Mouse (Mus musculus): ENCODE measurements at regions not wholly inside any gene's neighbourhood (a gene's known extent, or its start where the extent isn't known, plus 50 kb on each side); places are given as distances from the start of the nearest gene placed in this dataset.

DNA sequence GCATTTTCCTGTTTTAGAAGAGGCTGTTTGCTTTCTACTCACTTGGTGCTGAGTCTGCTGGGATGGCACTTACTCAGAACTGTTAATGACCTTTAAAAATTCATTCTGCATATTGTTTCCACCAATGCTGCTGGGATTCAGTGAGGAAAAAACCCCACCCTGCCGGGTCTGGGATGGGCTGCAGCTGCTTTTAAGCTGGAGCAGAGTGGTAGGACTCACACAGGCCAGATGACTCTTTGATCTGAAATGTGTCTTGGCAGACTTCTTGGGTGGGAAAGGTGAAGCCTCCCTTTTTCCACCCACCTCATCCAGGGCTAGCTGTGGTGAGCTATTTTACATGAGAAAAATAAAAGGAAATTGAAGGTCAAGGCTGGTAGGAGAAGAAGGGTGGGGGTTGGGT, 56.4 kb upstream of the Ddhd1 start:
- DNase-seq (ENCODE audit: low spot score) (no peak), ATAC-seq (ENCODE audit: extremely low read depth, insufficient number of reproducible peaks, low FRiP score, poor library complexity, severe bottlenecking) (no peak)
- no peaks in the 10 kb centered on the region for H3K4me1 ChIP-seq (ENCODE audit: insufficient read depth, low read depth, low read length)
- TF ChIP-seq CTCF (IDR thresholded peaks at IDR 0.05; ENCODE audit: low read depth, low read length) (no peak), POLR2AphosphoS5 (IDR thresholded peaks at IDR 0.05; ENCODE audit: insufficient replicate concordance, low read depth, low read length) (no peak), GATA2 (IDR thresholded peaks at IDR 0.05; ENCODE audit: borderline replicate concordance, low read depth, low read length) (no peak), TAL1 (conservative IDR thresholded peaks at IDR 0.05; ENCODE audit: low read depth, low read length) (no peak), GATA1 (IDR thresholded peaks at IDR 0.05; ENCODE audit: borderline replicate concordance, low read length) (no peak)
- no peak overlapping the region for H3K4me3 ChIP-seq (ENCODE audit: low read depth, low read length)
- no peaks in the 10 kb centered on the region for H3K36me3 ChIP-seq (replicated peaks)
- no peaks in the 10 kb centered on the region for H3K9me3 ChIP-seq (replicated peaks)
- H3K27me3 ChIP-seq (ENCODE audit: insufficient read depth, low read length) = no peaks in the 10 kb centered on the region; the same call in 1 of the 2 replicates

DNA sequence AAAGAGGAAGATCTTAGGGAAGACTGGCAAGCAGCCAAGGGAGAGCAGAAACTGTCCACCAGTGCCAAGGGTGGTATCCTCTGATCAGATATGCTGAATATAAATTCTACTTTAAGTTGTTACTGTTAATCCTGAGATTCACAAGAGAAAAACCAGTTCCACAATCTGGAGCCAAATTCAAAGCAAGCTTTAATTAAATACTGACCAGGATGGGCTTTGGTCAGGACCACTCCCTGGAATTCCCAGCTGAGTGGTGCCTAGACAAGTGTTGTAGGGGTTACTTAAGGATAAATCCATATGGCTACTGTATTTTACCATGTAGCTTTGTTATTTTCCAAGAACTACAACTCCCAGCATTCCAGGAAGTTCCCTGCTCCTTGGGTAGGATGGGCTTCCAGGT, 56.8 kb upstream of the Ddhd1 start:
- DNase-seq (ENCODE audit: low spot score) = no peak

DNA sequence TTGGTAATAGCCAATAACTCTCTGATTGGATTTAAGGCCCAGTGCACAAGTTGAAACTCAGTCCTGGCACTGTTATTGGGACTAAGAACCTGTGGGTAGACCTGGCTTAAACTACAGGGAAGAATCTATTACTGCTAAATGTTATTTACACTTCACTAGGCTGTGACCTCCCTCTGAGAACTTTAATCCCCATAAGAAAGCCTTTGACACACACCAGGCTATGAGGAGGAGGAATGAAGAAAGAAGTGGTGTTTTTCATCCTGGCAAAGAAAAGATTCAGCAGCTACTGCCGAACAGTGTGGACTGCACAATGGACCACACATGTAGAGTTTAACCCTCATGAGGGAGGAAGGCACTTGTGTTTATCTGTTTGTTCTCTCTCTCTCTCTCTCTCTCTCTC, 58.2 kb upstream of the Ddhd1 start:
- DNase-seq (ENCODE audit: low spot score) (no peak), ATAC-seq (ENCODE audit: extremely low read depth, insufficient number of reproducible peaks, low FRiP score, poor library complexity, severe bottlenecking) (no peak)
- H3K36me3 ChIP-seq (replicated peaks) = no peaks in the 10 kb centered on the region
- no peaks in the 10 kb centered on the region for H3K9me3 ChIP-seq (replicated peaks)
- TF ChIP-seq POLR2AphosphoS5 (IDR thresholded peaks at IDR 0.05; ENCODE audit: insufficient replicate concordance, low read depth, low read length) (no peak), GATA1 (IDR thresholded peaks at IDR 0.05; ENCODE audit: borderline replicate concordance, low read length) (no peak), TAL1 (conservative IDR thresholded peaks at IDR 0.05; ENCODE audit: low read depth, low read length) (no peak), GATA2 (IDR thresholded peaks at IDR 0.05; ENCODE audit: borderline replicate concordance, low read depth, low read length) (no peak), CTCF (IDR thresholded peaks at IDR 0.05; ENCODE audit: low read depth, low read length) (no peak)
- no peak overlapping the region for H3K4me3 ChIP-seq (ENCODE audit: low read depth, low read length)
- no peaks in the 10 kb centered on the region for H3K27me3 ChIP-seq (ENCODE audit: insufficient read depth, low read length)
- no peaks in the 10 kb centered on the region for H3K4me1 ChIP-seq (ENCODE audit: insufficient read depth, low read depth, low read length)

More for the DNA sequence above, 56.8 kb upstream of the Ddhd1 start:
- Histone ChIP-seq H3K27me3 (ENCODE audit: insufficient read depth, low read length) (no peaks in the 10 kb centered on the region), H3K4me1 (ENCODE audit: insufficient read depth, low read depth, low read length) (no peaks in the 10 kb centered on the region), H3K4me3 (ENCODE audit: low read depth, low read length) (no peak overlapping the region), H3K36me3 (replicated peaks) (no peaks in the 10 kb centered on the region), H3K9me3 (replicated peaks) (no peaks in the 10 kb centered on the region)
- ATAC-seq (ENCODE audit: extremely low read depth, insufficient number of reproducible peaks, low FRiP score, poor library complexity, severe bottlenecking) = no peak
- TF ChIP-seq GATA2 (IDR thresholded peaks at IDR 0.05; ENCODE audit: borderline replicate concordance, low read depth, low read length) = no peak
- TF ChIP-seq GATA1 (IDR thresholded peaks at IDR 0.05; ENCODE audit: borderline replicate concordance, low read length) = no peak
- no peak for TF ChIP-seq POLR2AphosphoS5 (IDR thresholded peaks at IDR 0.05; ENCODE audit: insufficient replicate concordance, low read depth, low read length)
- no peak for TF ChIP-seq TAL1 (conservative IDR thresholded peaks at IDR 0.05; ENCODE audit: low read depth, low read length)
- TF ChIP-seq CTCF (IDR thresholded peaks at IDR 0.05; ENCODE audit: low read depth, low read length) = no peak

DNA sequence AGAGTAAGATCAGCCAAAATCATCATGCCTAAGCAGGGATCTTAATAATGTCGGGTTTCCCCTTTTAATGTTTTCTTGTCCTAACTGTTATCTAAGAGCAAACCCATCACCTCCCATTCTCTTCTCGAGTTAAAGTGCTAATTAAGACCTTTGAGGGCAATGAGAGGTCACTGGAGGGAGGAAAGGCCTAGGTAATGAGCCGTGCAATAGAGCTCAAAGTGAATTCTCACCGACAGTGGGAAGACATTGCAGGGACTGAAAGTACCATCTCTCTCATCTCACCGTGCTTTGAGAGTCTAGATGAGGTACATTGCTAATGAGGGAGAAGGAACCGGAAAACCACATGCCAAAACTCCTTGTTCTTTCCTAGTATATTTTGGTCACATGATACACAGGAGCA, 64.9 kb upstream of the Ddhd1 start:
- Histone ChIP-seq H3K27me3 (ENCODE audit: insufficient read depth, low read length) (no peaks in the 10 kb centered on the region; the same call in 1 of the 2 replicates), H3K4me1 (ENCODE audit: insufficient read depth, low read depth, low read length) (no peaks in the 10 kb centered on the region), H3K9me3 (replicated peaks) (no peaks in the 10 kb centered on the region), H3K36me3 (replicated peaks) (no peaks in the 10 kb centered on the region), H3K4me3 (ENCODE audit: low read depth, low read length) (no peak overlapping the region)
- ATAC-seq (ENCODE audit: extremely low read depth, insufficient number of reproducible peaks, low FRiP score, poor library complexity, severe bottlenecking) = no peak
- TF ChIP-seq GATA2 (IDR thresholded peaks at IDR 0.05; ENCODE audit: borderline replicate concordance, low read depth, low read length) (no peak), GATA1 (IDR thresholded peaks at IDR 0.05; ENCODE audit: borderline replicate concordance, low read length) (no peak), TAL1 (conservative IDR thresholded peaks at IDR 0.05; ENCODE audit: low read depth, low read length) (no peak), CTCF (IDR thresholded peaks at IDR 0.05; ENCODE audit: low read depth, low read length) (no peak), POLR2AphosphoS5 (IDR thresholded peaks at IDR 0.05; ENCODE audit: insufficient replicate concordance, low read depth, low read length) (no peak)
- DNase-seq (ENCODE audit: low spot score) = no peak

DNA sequence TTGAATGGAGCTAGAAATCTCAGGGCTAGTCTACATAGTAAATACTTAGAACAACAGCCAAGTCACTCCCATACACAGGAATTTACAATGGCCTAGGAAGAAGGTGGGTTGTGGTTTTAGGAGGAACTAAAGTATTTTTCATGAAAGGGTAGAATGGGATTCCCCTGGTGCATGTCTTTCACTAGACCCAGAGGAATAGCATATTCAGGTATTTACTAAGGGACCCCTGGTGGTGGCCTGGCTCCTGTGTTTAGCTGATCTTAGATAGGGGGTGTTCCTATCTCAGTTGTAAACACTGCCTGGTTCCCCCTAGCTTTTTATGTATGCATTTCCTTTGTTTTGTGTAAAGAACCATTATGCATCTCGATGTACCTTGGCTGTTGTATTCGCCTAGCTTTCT, 66.4 kb upstream of the Ddhd1 start:
- no peaks in the 10 kb centered on the region for H3K9me3 ChIP-seq (replicated peaks)
- H3K27me3 ChIP-seq (ENCODE audit: insufficient read depth, low read length) = no peaks in the 10 kb centered on the region; the same call in 1 of the 2 replicates
- no peak for DNase-seq (ENCODE audit: low spot score)
- ATAC-seq (ENCODE audit: extremely low read depth, insufficient number of reproducible peaks, low FRiP score, poor library complexity, severe bottlenecking) = no peak
- TF ChIP-seq CTCF (IDR thresholded peaks at IDR 0.05; ENCODE audit: low read depth, low read length) (no peak), POLR2AphosphoS5 (IDR thresholded peaks at IDR 0.05; ENCODE audit: insufficient replicate concordance, low read depth, low read length) (no peak), GATA2 (IDR thresholded peaks at IDR 0.05; ENCODE audit: borderline replicate concordance, low read depth, low read length) (no peak), GATA1 (IDR thresholded peaks at IDR 0.05; ENCODE audit: borderline replicate concordance, low read length) (no peak), TAL1 (conservative IDR thresholded peaks at IDR 0.05; ENCODE audit: low read depth, low read length) (no peak)
- H3K36me3 ChIP-seq (replicated peaks) = no peaks in the 10 kb centered on the region
- H3K4me1 ChIP-seq (ENCODE audit: insufficient read depth, low read depth, low read length) = no peaks in the 10 kb centered on the region
- no peak overlapping the region for H3K4me3 ChIP-seq (ENCODE audit: low read depth, low read length)

DNA sequence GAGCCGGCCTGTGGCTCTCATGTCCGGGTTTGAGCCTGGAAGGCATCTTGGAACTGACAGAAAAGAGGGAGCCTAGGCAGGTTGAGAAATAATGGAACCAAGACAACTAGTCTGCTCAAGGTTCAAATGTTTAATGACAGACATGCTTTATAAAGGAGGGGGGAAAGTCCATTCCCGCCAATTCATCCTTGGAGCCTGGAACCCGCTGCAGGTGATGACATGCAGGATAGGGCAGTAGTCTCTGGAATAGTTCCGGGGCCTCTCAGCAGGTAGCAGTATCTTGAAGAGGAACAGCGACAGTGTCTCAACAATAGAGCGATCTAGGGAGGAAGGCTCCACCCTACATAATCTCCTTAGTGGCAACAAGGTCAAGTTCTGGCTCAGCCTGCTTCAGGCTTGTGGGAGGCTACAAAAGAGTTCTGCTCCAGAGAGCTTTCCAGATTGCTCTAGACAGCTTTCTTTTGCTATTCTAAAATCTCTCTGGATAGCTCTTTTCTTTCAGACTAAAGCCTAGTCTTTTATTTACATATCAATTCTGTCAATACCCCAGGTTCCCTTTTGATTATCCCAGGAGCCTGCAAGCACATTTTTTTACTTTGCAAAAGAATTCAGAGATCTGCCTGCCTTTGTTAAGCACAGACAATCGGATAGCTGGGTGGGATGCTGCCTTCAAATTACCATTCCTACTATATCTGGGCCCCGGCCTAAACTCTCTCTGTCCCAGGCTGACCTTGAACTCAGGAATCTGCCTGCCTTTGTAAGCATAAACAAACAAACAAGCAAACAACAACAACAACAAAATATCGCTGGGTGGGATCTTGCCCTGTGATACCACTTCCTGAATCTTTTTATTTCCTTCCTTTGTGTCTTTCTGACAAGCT, 76.8 kb upstream of the Ddhd1 start:
- ATAC-seq (ENCODE audit: extremely low read depth, insufficient number of reproducible peaks, low FRiP score, poor library complexity, severe bottlenecking) = no peak
- Histone ChIP-seq H3K4me3 (ENCODE audit: low read depth, low read length) (no peak overlapping the region), H3K27me3 (ENCODE audit: insufficient read depth, low read length) (no peaks in the 10 kb centered on the region), H3K4me1 (ENCODE audit: insufficient read depth, low read depth, low read length) (no peaks in the 10 kb centered on the region), H3K36me3 (replicated peaks) (no peaks in the 10 kb centered on the region), H3K9me3 (replicated peaks) (no peaks in the 10 kb centered on the region)
- TF ChIP-seq POLR2AphosphoS5 (IDR thresholded peaks at IDR 0.05; ENCODE audit: insufficient replicate concordance, low read depth, low read length) (no peak), CTCF (IDR thresholded peaks at IDR 0.05; ENCODE audit: low read depth, low read length) (no peak), TAL1 (conservative IDR thresholded peaks at IDR 0.05; ENCODE audit: low read depth, low read length) (no peak), GATA1 (IDR thresholded peaks at IDR 0.05; ENCODE audit: borderline replicate concordance, low read length) (no peak), GATA2 (IDR thresholded peaks at IDR 0.05; ENCODE audit: borderline replicate concordance, low read depth, low read length) (no peak)
- no peak for DNase-seq (ENCODE audit: low spot score)

All from G1E (cell line).